Mouse (Mus musculus): ENCODE data around the gene Lrrc61.
"Not testable (repeated sequence)": the region's sequence is repeated elsewhere in the genome, so short reads cannot be mapped to it uniquely, and the experiment has no call there.

DNA sequence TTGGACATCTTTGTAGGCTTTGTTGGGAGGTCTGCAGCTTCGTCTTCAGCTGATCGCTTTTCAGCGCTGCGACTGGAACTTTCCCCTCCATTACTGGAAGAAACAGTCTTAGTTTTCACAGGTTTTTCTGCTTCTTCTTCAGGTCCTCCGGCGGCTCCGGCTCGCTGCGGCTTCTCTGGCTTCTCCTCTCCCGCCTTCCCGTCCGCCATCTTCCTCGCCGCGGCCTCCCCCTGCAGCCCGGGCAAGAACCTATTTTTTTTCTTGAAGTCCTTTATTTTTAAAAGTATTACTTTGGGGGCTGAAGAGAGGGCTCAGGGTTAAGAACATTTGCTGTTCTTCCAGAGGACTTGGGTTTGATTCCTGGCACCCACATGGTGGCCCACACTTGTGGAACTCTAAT, 29.7 kb upstream of the Lrrc61 start:
- not testable (repeated sequence) for TF ChIP-seq CTCF (IDR thresholded peaks at IDR 0.05; ENCODE audit: extremely low read depth, insufficient read depth, insufficient read length, insufficient replicate concordance); POLR2A (IDR thresholded peaks at IDR 0.05; ENCODE audit: low read depth, low read length)
